Mouse (Mus musculus): ENCODE measurements at regions not wholly inside any gene's neighbourhood (a gene's known extent, or its start where the extent isn't known, plus 50 kb on each side); places are given as distances from the start of the nearest gene placed in this dataset. TPM values are rescaled to one million over a fixed set of nuclear protein-coding genes. Genes with fewer than 3 reads are reported as not detected.

- no peaks in the 10 kb centered on the region for H3K9me3 ChIP-seq (ENCODE audit: control insufficient read depth, low read length)
- no peak overlapping the region for H3K9ac ChIP-seq (ENCODE audit: low read length)
- H3K4me3 ChIP-seq (ENCODE audit: control insufficient read depth in 1 of 2, insufficient read depth in 1 of 2, low read depth in 1 of 2, low read length in 2 of 2), result no peak overlapping the region
- ATAC-seq (ENCODE audit: insufficient number of reproducible peaks, insufficient read depth, low FRiP score, low read depth), result no peak
- H3K27ac ChIP-seq (replicated peaks in 1 of 2; ENCODE audit: control insufficient read depth in 1 of 2, insufficient read depth in 1 of 2, low read depth in 2 of 2, low read length in 2 of 2), result no peak overlapping the region
- H3K27me3 ChIP-seq (ENCODE audit: control insufficient read depth, insufficient read depth, low read length), result no peaks in the 10 kb centered on the region
- peaks cover 0 to 8% of the 10 kb centered on the region in 2 experiments; a peak in 3 of 4 replicates for H3K4me1 ChIP-seq (ENCODE audit: control insufficient read depth in 2 of 2, insufficient read depth in 2 of 2, low read length in 2 of 2)
- WGBS, result 88% methylated on average over 6 of the region's 6 CpGs
- no peaks in the 10 kb centered on the region for H3K36me3 ChIP-seq (ENCODE audit: control insufficient read depth, insufficient read depth, low read length)
- H3K4me2 ChIP-seq (ENCODE audit: low read length), result no peak overlapping the region
Observed at GRCm38 (mm10) chr8:34222187-34222586, 110.7 kb upstream of the Gm10131 start.

Small RNAs in the stretch of these regions (microRNA-seq; reads per million reads assigned to microRNA genes)
- gene Gm23177, result not detected

All from heart, embryonic 14.5 days (tissue).